Mouse (Mus musculus) c-Kit-positive CD71-positive TER-119-positive erythroid progenitor cells, embryonic 14.5 days (primary cell): ENCODE results near the gene Tapbp.

ENCODE experiments used
- DNase-seq: peaks from one replicate; pipeline ENCODE4 v3.0.0-alpha.2; 2013; ENCODE audit warnings: low spot score

The Tapbp gene

DNA sequence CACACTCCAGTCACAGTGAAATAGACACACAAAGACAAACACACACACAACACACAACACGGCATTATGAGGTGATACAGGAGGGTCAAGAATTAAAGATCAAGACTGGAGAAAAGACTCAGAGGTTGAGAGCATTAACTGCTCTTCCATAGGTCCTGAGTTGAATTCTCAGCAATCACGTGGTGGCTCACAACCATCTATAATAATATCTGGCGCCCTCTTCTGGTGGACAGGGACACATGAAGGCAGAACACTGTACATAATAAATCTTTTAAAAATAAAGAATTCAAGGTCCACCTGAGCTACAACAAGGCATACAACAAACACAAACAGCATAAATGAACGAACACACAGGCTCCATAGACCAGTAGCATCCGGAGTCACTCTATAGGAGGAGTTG, 53.2 kb downstream of the Tapbp start:
- DNase-seq, result no peak

GRCm38 (mm10) chr17:33969394-33969793, 53.7 kb downstream of the Tapbp start:
- DNase-seq, result no peak

DNA sequence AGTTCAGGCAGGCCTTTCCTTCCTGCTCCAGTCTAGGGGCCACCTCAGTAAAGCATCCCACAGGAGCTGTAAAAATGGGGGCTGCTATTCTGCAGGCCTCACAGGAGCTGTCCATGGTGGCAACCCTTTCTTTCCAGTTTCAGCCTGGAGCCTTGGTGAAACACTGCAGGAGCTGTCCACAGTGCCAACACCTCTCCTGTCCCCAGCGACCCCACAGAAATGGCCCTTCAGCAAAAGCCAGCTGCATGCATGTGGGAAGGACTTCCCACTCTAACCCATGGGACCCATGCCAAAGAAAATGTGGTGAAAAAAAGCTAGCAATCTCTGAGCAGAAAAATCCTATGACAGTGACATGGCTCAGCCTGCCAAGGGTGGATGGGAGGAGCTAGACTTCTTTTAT, 57.0 kb downstream of the Tapbp start:
- no peak for DNase-seq

- no peak for DNase-seq
These were observed 57.9 kb downstream of the Tapbp start for GRCm38 (mm10) chr17:33973572-33973971.

- DNase-seq, result no peak
These were observed 62.3 kb downstream of the Tapbp start for GRCm38 (mm10) chr17:33977861-33978557.

- no peak for DNase-seq
These were observed 62.9 kb downstream of the Tapbp start for GRCm38 (mm10) chr17:33978631-33979031.
